Mouse (Mus musculus) stomach, postnatal 0 days (tissue): Measurements from ENCODE around the gene Tmem127. TPM values are rescaled to one million over a fixed set of nuclear protein-coding genes. Genes with fewer than 3 reads are reported as not detected.
"Not testable (repeated sequence)": the region's sequence is repeated elsewhere in the genome, so short reads cannot be mapped to it uniquely, and the experiment has no call there.

ENCODE experiments used
- ATAC-seq: fragments of 200-750 bp; cut with Nextera tagmentation; 2 replicates; pipeline ENCODE4 v1.8.0; 2017; ENCODE audit not compliant: low FRiP score, low TSS enrichment
- DNase-seq: peaks from one replicate; pipeline ENCODE4 v3.0.0-alpha.2; 2016; ENCODE audit warnings: low spot score
- H3K27ac ChIP-seq: fragments of 300-500 bp; sonication (generic); replicated peaks from 2 replicates; pipeline ENCODE4 v1.5.1; 2014; ENCODE audit warnings: mild to moderate bottlenecking, control low read depth
- H3K27me3 ChIP-seq: fragments of 300-500 bp; sonication (generic); 2 replicates; pipeline ENCODE4 v1.6.1; 2014; ENCODE audit warnings: low read length; ENCODE audit not compliant: control insufficient read depth, insufficient read depth
- H3K36me3 ChIP-seq: fragments of 300-500 bp; sonication (generic); 2 replicates; pipeline ENCODE4 v1.6.1; 2014; ENCODE audit warnings: low read length, mixed read lengths; ENCODE audit not compliant: control insufficient read depth, insufficient read depth
- H3K4me1 ChIP-seq: fragments of 300-500 bp; sonication (generic); replicated peaks from 2 replicates; pipeline ENCODE4 v1.6.1; 2014; ENCODE audit warnings: antibody characterized with exemption; ENCODE audit not compliant: control insufficient read depth, insufficient read depth
- H3K4me2 ChIP-seq: fragments of 300-500 bp; sonication (generic); replicated peaks from 2 replicates; pipeline ENCODE4 v1.6.1; 2014; ENCODE audit warnings: low read depth, mild to moderate bottlenecking, control low read depth, moderate library complexity
- H3K4me3 ChIP-seq: fragments of 300-500 bp; sonication (generic); 2 replicates; pipeline ENCODE4 v1.5.1; 2014; ENCODE audit warnings: low read depth, low read length, control low read depth
- H3K9ac ChIP-seq: fragments of 300-500 bp; sonication (generic); 2 replicates; pipeline ENCODE4 v1.6.1; 2014; ENCODE audit warnings: mild to moderate bottlenecking, low read length, control low read depth, mixed read lengths
- H3K9me3 ChIP-seq: fragments of 300-500 bp; sonication (generic); 2 replicates; pipeline ENCODE4 v1.6.1; 2016; ENCODE audit warnings: low read length; ENCODE audit not compliant: control insufficient read depth
- CTCF ChIP-seq: IDR thresholded peaks from 2 replicates; pipeline ENCODE4 v1.5.1; 2016; ENCODE audit warnings: antibody characterized with exemption, low read depth, mild to moderate bottlenecking, moderate library complexity
- EP300 ChIP-seq: optimal IDR thresholded peaks from 2 replicates; pipeline ENCODE3; 2016; ENCODE audit warnings: antibody characterized with exemption
- WGBS: fragments of 180-500 bp; shearing (Covaris S2); extraction: QIAGEN DNeasy Blood & Tissue Kit; methylation state at CpG from one replicate; pipeline ENCODE4 v1.1.7; 2014; 5-methylcytosine and 5-hydroxymethylcytosine counted together
- polyA plus RNA-seq: library from polyadenylated mRNA; unstranded; fragments of >200 nt; fragmentation: Nextera tagmentation; extraction: Ambion mirVana; gene quantifications from 2 replicates; pipeline ENCODE4 v1.2.1, GENCODE M21; 2015

Tmem127 gene
- polyA plus RNA-seq, 1 experiment from 2014 or later: 27.1 TPM

DNA sequence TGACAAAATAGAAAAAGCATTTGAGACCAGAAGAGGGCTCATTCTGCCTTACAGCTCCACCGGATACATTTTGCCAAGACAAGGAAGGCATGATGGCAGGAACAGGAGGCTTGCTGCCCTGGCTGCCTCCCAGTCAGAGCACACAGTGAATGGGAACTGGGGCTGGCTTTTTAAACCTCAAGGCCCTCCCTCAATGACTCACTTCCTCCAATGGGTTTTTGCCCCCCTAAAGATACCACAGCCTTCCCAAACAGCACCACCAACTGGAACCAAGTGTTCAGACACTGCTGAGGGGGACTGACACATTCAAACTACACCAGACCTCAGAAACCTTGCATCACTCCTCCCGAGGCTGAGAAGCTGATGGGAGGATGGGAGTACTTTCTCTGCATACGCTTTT lies 53.0 kb downstream of the Tmem127 start:
- ATAC-seq: no peak
- H3K27me3 ChIP-seq: no peaks in the 10 kb centered on the region
- no peak overlapping the region for H3K4me2 ChIP-seq
- DNase-seq: no peak
- 73% methylated on average over 3 of the region's 3 CpGs for WGBS
- no peak overlapping the region for H3K9ac ChIP-seq
- TF ChIP-seq CTCF (0 out of 2 replicates have a peak, but pooled peaks have one; percentile 9), EP300 (no peak)
- no peaks in the 10 kb centered on the region for H3K4me1 ChIP-seq
- peaks cover 27% of the 10 kb centered on the region; the same call in 1 of the 2 replicates for H3K36me3 ChIP-seq
- H3K27ac ChIP-seq: no peak overlapping the region
- no peak overlapping the region for H3K4me3 ChIP-seq
- no peaks in the 10 kb centered on the region for H3K9me3 ChIP-seq

- WGBS: 92% methylated on average over 3 of the region's 3 CpGs
- no peak for ATAC-seq
- Histone ChIP-seq H3K9me3 (no peaks in the 10 kb centered on the region), H3K36me3 (peaks cover 21% of the 10 kb centered on the region; the same call in 1 of the 2 replicates), H3K27ac (no peak overlapping the region), H3K9ac (no peak overlapping the region), H3K27me3 (no peaks in the 10 kb centered on the region), H3K4me3 (no peak overlapping the region), H3K4me2 (no peak overlapping the region), H3K4me1 (no peaks in the 10 kb centered on the region)
- TF ChIP-seq EP300 (no peak), CTCF (no peak)
- no peak for DNase-seq
These were observed 54.2 kb downstream of the Tmem127 start for GRCm38 (mm10) chr2:127301883-127302282.

DNA sequence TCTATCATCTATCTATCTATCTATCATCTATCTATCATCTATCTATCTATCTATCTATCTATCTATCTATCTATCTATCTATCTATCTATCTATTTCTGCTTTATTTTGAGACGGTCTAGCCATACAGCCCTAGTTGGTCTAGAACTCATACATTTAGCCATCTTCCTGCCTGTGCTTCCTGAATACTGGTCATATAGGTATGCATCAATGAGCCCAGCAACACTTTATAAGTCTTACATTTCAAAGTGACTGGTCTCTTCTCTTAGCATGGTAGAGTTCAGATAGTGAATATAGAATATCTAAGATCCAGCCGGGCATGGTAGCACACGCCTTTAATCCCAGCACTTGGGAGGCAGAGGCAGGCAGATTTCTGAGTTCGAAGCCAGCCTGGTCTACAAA lies 56.5 kb downstream of the Tmem127 start:
- not testable (repeated sequence) for H3K9me3 ChIP-seq, ATAC-seq, H3K4me3 ChIP-seq, H3K27ac ChIP-seq, H3K36me3 ChIP-seq, H3K4me2 ChIP-seq, DNase-seq, H3K27me3 ChIP-seq, H3K9ac ChIP-seq, H3K4me1 ChIP-seq
- 86% methylated on average over 4 of the region's 4 CpGs for WGBS

- ATAC-seq (no peak), DNase-seq (no peak)
- no peak overlapping the region for H3K9ac ChIP-seq
- H3K9me3 ChIP-seq: no peaks in the 10 kb centered on the region
- H3K27me3 ChIP-seq: no peaks in the 10 kb centered on the region
- no peak overlapping the region for H3K4me2 ChIP-seq
- TF ChIP-seq EP300 (no peak), CTCF (no peak)
- 0 out of 2 replicates have a peak, but pooled peaks cover 4% of the 10 kb centered on the region for H3K36me3 ChIP-seq
- WGBS: 87% methylated on average over 3 of the region's 3 CpGs
- H3K4me3 ChIP-seq: no peak overlapping the region
- H3K4me1 ChIP-seq: no peaks in the 10 kb centered on the region
- no peak overlapping the region for H3K27ac ChIP-seq
These were observed 57.0 kb downstream of the Tmem127 start for GRCm38 (mm10) chr2:127304609-127305210.

- H3K4me3 ChIP-seq: no peak overlapping the region
- H3K27ac ChIP-seq: no peak overlapping the region
- ATAC-seq (no peak), DNase-seq (no peak)
- no peak overlapping the region for H3K9ac ChIP-seq
- no peak overlapping the region for H3K4me2 ChIP-seq
- no peaks in the 10 kb centered on the region for H3K4me1 ChIP-seq
- no peaks in the 10 kb centered on the region for H3K27me3 ChIP-seq
- no peaks in the 10 kb centered on the region for H3K9me3 ChIP-seq
- TF ChIP-seq CTCF (peak; percentile 45), EP300 (no peak)
- H3K36me3 ChIP-seq: no peaks in the 10 kb centered on the region
These were observed 58.4 kb downstream of the Tmem127 start for GRCm38 (mm10) chr2:127306123-127306522.

DNA sequence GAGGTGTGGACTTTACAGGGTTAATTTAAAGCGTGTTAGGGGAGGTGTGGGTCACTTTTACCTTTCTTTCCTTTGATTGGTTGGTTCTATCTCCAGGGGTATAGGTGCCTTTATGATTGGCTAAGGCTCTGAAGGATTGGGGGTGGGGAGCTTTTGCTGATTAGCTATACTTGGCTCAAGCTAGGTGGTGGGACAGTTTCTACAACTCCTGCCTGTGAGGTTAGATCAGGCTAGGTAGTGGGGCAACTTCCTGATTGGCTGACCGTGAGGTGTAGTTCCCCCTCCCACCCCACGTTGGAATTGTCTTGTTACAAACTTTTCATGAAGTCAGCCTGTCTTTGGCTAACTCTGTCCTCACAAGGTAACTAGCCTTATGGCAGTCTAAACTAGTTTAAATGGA lies 59.5 kb downstream of the Tmem127 start:
- TF ChIP-seq CTCF: no peak
- TF ChIP-seq EP300: no peak
- no peak overlapping the region for H3K4me3 ChIP-seq
- no peaks in the 10 kb centered on the region for H3K4me1 ChIP-seq
- H3K9ac ChIP-seq: no peak overlapping the region
- ATAC-seq (no peak), DNase-seq (no peak)
- no peaks in the 10 kb centered on the region for H3K27me3 ChIP-seq
- H3K4me2 ChIP-seq: no peak overlapping the region
- H3K9me3 ChIP-seq: no peaks in the 10 kb centered on the region
- H3K36me3 ChIP-seq: no peaks in the 10 kb centered on the region
- no peak overlapping the region for H3K27ac ChIP-seq
- WGBS: 33% methylated on average over 3 of the region's 3 CpGs
